Mouse (Mus musculus): ENCODE measurements around the gene Rps6ka2.

DNA sequence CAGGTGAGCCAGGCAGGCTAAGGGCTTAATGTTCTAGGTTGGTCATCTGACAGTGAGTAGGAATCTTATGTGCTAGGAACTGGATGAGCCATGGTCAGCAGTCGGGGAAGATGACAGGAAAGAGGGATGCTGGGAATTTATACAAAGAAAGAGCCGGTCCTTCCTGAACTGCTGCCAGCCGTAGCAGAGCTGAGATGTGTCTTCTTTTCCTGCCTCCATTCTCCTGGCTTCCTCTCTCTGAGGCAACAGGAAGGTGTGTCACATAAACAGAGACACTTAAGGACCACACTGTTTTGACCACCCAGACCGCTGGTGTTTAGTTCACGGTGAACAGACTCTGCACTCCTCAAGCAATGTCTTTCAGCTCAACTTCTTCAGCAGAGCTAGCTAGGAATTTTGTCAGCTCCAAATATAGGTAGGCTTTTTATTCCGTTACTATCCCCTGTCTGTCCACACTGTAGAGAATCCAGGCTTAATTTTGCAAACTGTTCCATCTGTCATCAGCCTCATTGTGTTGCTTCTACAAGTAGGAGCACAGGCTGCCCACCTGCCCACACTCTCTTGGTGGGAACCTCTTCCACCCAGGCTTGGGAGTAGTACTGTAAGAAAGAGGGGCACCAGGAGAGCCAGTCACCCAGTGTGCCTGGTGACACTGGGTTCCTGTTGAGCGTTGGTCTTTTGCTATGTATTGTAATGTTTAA lies 24.4 kb downstream of the Rps6ka2 start:
- TF ChIP-seq GATA1 (IDR thresholded peaks at IDR 0.05; ENCODE audit: borderline replicate concordance, low read length) (no peak), CTCF (IDR thresholded peaks at IDR 0.05; ENCODE audit: low read depth, low read length) (no peak)

All from G1E (cell line).